Mouse (Mus musculus): Measurements from ENCODE around the gene Carmil1. TPM values are rescaled to one million over a fixed set of nuclear protein-coding genes. Genes with fewer than 3 reads are reported as not detected.

Gene Carmil1
- 15.1 and 23.3 TPM in 2 replicates for polyA plus RNA-seq (2012; rRNA removed)

DNA sequence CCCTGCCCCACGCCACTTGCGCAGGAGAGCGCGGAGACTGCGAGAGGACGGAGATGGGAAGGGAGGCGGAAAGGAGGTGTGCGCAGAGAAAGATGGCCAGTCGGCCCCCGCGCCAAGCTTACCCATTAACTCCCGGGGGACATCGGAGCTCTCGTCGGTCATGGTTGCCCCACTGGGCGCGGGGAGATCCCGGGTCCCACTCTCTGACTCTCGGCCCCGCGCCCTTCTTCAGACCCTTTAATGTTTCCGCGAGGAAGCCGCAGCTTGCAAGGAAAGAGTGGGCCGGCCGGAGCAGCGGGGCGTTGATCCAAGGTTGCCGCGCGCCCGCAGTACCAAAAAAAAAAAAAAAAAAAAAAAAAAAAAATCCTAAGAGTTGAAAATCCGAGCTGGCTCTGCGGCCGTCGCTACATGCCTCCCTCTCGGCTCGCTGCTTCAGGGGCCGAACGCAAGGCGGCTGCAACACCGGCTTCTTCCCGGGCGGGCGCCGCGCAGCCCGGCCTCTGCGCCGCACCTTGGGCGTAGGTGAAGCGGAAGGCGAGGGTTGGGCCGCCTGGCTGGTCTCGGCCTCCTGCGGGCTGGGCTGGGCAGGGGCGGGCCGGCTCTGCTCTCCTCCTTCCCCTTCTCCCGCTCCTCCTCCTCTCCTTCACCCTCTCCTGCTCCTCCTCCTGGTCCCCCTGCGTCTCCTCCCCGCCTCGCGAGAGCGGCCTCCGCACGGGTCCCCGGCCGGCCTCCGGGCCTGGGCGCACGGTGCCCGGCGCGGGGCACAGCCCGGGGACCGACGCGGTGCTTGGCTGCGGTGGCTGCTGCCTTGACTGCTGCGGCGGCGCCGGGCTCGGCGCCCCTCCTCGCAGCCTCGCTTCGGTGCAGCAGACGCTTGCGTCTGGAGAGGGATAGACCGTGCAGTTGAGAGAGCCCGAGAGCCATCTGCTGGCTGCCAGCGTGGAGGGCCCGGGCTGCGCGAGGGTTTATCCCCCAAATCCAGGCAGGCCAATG, at the start of gene Carmil1:
Gene Carmil1, minus strand, starts transcription at position 357 of the 993 bp plus-strand sequence.
- DNase-seq (ENCODE audit: low spot score), result peak; percentile 87

DNA sequence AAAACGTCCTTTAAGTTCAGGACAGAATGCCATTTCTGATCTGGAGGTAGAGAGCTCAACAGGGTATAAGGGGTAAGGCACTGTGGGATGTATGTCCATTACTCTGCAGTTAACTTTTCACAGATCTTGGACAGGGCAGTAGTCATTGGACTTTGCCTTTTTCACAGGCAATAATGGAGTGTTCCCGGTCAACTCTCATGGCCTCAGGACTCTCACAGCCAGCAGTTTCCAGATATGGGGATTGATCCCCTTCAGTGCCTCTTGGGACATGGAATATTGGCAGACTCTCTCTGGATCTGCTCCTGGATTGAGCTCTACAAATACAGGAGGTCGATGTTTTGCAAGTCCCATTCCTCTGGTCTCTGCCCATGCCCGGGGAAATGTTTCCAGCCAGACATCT, 49.5 kb upstream of the Carmil1 start:
- no peak for DNase-seq (ENCODE audit: low spot score)

GRCm38 (mm10) chr13:24328036-24328817, 47.6 kb upstream of the Carmil1 start:
- DNase-seq (ENCODE audit: low spot score), result no peak

- DNase-seq (ENCODE audit: low spot score), result no peak
Measured at GRCm38 (mm10) chr13:24327201-24327600, 46.6 kb upstream of the Carmil1 start, which contains the start of gene Cmah. Gene Cmah (plus strand): TSS chr13:24327404.

DNA sequence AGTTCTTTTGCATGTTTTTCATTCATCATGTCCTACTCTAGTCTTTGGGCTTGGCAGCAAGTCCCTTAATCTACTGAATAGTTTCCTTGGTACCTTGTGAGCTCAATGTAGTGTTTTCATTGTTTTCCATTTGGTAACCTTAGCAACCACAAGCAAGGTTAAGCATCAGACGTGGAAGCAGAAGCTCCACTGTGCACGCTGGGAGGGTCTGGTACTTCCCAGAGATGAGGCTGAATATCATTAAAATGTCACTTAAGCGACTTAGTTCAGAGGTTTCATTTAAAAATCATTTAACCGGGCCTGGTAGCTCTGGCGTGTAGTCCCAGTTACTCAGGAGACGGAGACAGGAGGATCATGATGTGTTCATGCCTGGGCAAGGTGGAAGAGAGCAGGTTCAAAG, 40.7 kb upstream of the Carmil1 start:
- DNase-seq (ENCODE audit: low spot score), result no peak

- no peak for DNase-seq (ENCODE audit: low spot score)
Measured at GRCm38 (mm10) chr13:24318618-24319017, 38.0 kb upstream of the Carmil1 start.

GRCm38 (mm10) chr13:24316563-24316962, 36.0 kb upstream of the Carmil1 start:
- no peak for DNase-seq (ENCODE audit: low spot score)

- no peak for DNase-seq (ENCODE audit: low spot score)
Measured at GRCm38 (mm10) chr13:24311011-24311940, 30.7 kb upstream of the Carmil1 start.

DNA sequence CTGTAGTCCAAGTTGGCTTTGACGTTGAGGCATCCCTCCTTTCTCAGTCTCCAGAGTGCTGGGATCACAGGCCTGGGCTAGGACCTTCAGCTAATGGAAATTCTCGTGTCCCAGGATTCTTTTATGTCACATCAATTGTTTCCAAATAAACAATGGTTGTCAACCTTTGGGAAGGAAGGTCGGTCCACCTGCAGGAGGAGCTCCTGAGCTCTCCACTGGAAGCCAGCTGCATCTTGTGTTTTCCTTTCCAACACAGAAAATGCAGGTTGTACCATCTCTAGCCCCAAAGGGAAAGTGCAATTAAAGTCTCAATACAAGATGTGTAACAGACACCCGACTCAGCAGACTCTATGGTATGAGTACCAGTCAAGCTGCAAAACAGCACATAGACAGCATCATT, 25.7 kb upstream of the Carmil1 start:
- no peak for DNase-seq (ENCODE audit: low spot score)

DNA sequence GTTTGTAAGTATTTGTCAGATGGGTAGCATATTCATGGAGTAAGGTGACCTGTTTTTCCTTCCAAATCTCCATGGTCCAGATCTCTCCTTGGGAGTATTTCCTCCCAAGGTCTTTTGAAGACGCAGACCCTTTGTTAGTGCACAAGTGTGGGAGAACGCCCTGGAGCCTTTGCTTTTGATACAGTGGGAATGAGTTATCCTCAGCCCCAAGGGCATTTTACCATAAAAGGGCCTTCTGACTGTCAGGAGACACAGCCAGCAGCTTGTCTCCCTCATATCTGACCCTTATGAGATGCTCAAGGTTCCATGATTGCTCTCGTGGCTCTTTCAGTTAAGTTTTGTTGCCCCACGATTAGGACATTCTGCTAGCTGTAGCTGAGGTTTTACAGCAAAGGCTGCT, 24.9 kb upstream of the Carmil1 start:
- DNase-seq (ENCODE audit: low spot score), result no peak

DNA sequence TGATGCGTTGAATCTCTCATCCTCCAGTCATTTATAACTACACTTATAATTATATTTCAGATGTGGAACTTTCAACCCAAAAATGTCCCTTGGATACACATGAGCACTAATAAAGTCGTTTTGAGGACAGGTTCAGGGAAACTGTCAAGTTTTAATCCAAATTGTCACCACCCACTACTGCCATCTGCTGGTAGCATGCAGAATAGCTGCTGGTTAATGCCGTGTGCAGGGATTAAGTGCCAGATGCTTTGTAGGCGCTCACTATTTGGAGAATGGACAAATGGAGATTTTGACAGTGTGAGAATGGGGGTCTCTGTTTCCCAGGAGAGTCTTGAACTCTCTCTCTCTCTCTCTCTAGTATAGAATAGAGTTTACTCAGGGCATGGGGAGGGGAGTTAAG, 16.7 kb upstream of the Carmil1 start:
- DNase-seq (ENCODE audit: low spot score), result no peak

DNA sequence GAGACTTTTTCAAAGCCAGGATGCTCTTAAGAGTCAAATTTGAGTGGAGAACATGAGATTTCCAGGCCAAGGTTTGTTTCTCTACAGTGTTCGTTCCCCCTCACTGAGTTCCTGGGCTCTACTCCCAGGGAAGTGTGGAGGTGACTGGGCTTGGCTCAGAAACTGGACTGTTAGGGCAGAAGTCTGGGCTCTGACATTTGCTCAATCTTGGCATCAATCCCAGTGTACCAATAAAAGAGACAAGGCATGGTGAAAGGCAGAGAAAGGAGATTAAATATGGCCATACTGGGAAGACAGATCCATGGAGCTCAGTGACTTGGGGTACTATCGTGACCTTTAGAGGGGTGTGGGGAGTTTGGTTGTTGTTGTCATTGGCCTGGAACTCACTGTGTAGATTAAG, 6.8 kb upstream of the Carmil1 start:
- no peak for DNase-seq (ENCODE audit: low spot score)

DNA sequence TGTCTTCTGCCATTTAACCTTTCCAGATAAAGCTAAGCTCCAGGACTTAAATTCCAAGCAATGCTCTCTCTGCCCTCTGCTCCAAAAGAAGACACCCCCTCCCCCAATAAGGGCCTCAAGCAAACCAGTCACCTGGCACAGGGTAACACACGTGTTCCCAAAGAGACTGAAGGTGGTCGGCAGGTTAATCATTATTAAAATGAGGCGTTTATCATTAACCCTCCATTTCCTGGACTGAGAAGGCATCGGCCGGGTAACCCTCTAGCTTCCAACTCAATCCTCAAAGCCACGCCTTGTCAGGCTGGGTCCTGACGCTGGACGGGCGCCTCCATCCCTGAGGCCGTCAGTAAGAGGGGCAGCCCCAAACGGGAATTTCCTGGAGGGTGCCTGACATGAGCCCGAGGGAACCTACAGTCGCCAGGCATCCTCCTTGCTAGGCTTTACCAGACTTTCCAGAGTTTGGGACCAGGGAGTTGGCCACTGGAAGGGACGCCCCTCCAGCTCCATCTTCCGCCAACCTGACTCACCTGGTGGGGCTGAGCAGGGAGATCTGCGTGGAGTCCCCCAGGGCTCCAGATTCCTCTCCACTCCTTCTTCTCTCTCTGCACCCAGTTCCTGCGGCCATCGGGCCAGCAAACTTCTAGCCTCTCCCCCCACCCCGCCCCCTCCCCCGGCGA, 695 bp downstream of the Carmil1 start:
- DNase-seq (ENCODE audit: low spot score), result no peak

DNA sequence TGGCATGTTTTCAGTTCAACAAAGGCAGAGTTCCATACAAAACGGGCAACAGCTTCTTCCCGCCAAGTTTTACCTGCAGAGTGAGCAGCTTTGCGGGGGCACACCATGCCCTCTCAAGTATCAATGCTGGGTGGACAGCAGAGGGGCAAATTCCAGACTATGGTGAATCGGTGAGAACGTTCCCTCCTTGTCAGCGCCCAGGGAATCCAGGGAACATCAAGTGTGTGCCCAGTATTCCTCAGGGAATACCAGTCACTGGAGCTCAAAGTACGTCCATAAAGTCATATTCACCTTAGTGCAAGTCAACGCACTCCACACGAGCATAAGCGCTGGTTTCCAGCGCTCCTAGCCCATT, 1.2 kb downstream of the Carmil1 start:
- DNase-seq (ENCODE audit: low spot score), result no peak

- DNase-seq (ENCODE audit: low spot score), result no peak
Measured at GRCm38 (mm10) chr13:24272740-24273377, 7.7 kb downstream of the Carmil1 start.

DNA sequence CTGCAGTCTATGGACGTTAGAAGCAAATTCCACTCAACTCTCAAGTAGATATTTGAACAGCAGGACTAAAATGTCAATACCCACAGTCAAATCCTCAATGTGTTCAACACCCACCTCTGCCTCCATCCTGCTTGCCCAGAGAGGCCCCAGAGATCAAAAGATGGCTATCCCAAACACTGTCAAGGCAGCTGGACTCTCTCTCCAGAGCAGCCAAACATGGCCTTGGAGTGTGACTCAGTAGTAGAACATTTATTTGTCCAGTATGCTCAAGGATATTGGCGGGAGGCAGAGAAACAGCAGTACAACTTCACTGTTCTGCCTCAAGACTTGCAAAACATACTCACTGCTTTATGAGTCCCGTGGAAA, 11.5 kb downstream of the Carmil1 start:
- DNase-seq (ENCODE audit: low spot score), result no peak

- no peak for DNase-seq (ENCODE audit: low spot score)
Measured at GRCm38 (mm10) chr13:24268355-24269099, 12.1 kb downstream of the Carmil1 start.

DNA sequence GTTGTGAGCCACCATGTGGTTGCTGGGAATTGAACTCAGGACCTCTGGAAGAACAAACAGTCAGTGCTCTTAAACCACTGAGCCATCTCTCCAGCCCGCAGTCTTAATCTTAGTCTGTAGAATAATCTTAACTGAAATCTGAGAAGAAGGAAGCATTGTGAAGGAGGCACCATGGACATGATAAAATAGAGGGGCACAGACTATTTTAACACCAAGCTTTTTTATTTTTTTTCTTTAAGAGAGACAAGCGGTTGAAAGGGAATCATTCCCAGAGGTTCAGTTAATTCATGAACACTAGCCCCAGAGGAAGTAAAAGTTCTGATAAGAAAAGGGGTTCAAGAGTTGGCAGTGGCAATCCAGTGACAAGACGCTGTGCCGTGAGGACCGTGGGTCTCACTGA, 15.8 kb downstream of the Carmil1 start:
- no peak for DNase-seq (ENCODE audit: low spot score)

DNA sequence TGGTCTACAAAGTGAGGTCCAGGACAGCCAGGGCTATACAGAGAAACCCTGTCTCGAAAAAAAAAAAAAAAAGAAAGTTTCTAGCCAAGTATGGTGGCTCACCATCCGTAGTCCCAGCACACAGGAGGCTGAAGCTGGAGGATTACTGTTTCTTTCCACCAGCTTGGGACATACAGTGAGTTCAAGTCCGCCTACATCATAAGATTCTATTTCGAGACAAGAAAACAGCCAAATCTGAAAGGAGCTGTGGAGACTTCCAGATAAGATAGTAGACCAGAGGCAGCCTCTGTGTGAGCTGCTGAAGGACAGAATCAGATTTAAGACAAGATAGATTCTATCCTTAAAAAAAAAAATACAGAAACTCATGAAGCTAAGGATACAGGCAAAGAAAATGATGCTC, 17.0 kb downstream of the Carmil1 start:
- no peak for DNase-seq (ENCODE audit: low spot score)

All from urinary bladder, adult 2 months (tissue).